Mouse (Mus musculus) kidney, adult 11 months (tissue): ENCODE measurements at regions not wholly inside any gene's neighbourhood (a gene's known extent, or its start where the extent isn't known, plus 50 kb on each side); places are given as distances from the start of the nearest gene placed in this dataset.

ENCODE experiments used
- DNase-seq: peaks from one replicate; pipeline ENCODE4 v3.0.0; 2022

- no peak for DNase-seq
Measured at GRCm38 (mm10) chr3:17772886-17773285, 175.3 kb upstream of the Cypt12 start.

- no peak for DNase-seq
Measured at GRCm38 (mm10) chr3:17779152-17779551, 169.1 kb upstream of the Cypt12 start.

GRCm38 (mm10) chr3:17784076-17784475 is 164.1 kb upstream of the Cypt12 start:
- no peak for DNase-seq

- DNase-seq: no peak
Measured at GRCm38 (mm10) chr3:17784587-17784986, 163.6 kb upstream of the Cypt12 start.

- DNase-seq: no peak
Measured at GRCm38 (mm10) chr3:17785106-17786022, 162.8 kb upstream of the Cypt12 start.

- no peak for DNase-seq
Measured at GRCm38 (mm10) chr3:17786023-17786720, 162.0 kb upstream of the Cypt12 start.

- no peak for DNase-seq
Measured at GRCm38 (mm10) chr3:17786721-17787442, 161.3 kb upstream of the Cypt12 start.

GRCm38 (mm10) chr3:17787443-17788333 is 160.5 kb upstream of the Cypt12 start:
- no peak for DNase-seq

GRCm38 (mm10) chr3:17788334-17788720 is 159.9 kb upstream of the Cypt12 start:
- no peak for DNase-seq

GRCm38 (mm10) chr3:17788778-17789299 is 159.4 kb upstream of the Cypt12 start:
- no peak for DNase-seq

GRCm38 (mm10) chr3:17789454-17790196 is 158.6 kb upstream of the Cypt12 start:
- no peak for DNase-seq

GRCm38 (mm10) chr3:17790331-17790730 is 157.9 kb upstream of the Cypt12 start:
- DNase-seq: no peak

GRCm38 (mm10) chr3:17790816-17791215 is 157.4 kb upstream of the Cypt12 start:
- no peak for DNase-seq

GRCm38 (mm10) chr3:17791381-17792320 is 156.6 kb upstream of the Cypt12 start:
- no peak for DNase-seq

GRCm38 (mm10) chr3:17792537-17793039 is 155.6 kb upstream of the Cypt12 start:
- no peak for DNase-seq

GRCm38 (mm10) chr3:17793646-17794250 is 154.5 kb upstream of the Cypt12 start:
- no peak for DNase-seq

GRCm38 (mm10) chr3:17794251-17795061 is 153.8 kb upstream of the Cypt12 start:
- no peak for DNase-seq
